Mouse (Mus musculus) cerebellum, adult 2 months (tissue): ENCODE data around the gene Lgmn. TPM values are rescaled to one million over a fixed set of nuclear protein-coding genes. Genes with fewer than 3 reads are reported as not detected.

Experiments used
- DNase-seq, 2 experiments: peaks; one replicate each; pipeline ENCODE4 v3.0.0; 2021
- H3K27ac ChIP-seq: fragments of 200-500 bp; 2 replicates; pipeline ENCODE4 v1.5.1; 2012; ENCODE audit warnings: low read length, control low read depth, inconsistent platforms; ENCODE audit not compliant: insufficient read depth
- H3K27me3 ChIP-seq: fragments of 200-500 bp; 2 replicates; pipeline ENCODE4 v1.6.1; 2012; ENCODE audit warnings: inconsistent platforms, mild to moderate bottlenecking, low read length, moderate library complexity; ENCODE audit not compliant: control insufficient read depth, insufficient read depth
- H3K4me1 ChIP-seq: fragments of 200-500 bp; 2 replicates; pipeline ENCODE4 v1.6.1; 2011; ENCODE audit warnings: low read length; ENCODE audit not compliant: control insufficient read depth, insufficient read depth
- H3K4me3 ChIP-seq: fragments of 200-500 bp; replicated peaks from 2 replicates; pipeline ENCODE3; 2011; ENCODE audit warnings: mild to moderate bottlenecking, low read depth, low read length, control low read depth; ENCODE audit not compliant: insufficient read depth
- CTCF ChIP-seq: fragments of 200-500 bp; IDR thresholded peaks from 2 replicates; pipeline ENCODE4 v1.5.1; 2011; ENCODE audit warnings: low read depth, mild to moderate bottlenecking, control low read depth, low read length, moderate library complexity, borderline replicate concordance; ENCODE audit not compliant: insufficient read depth
- POLR2A ChIP-seq: fragments of 200-500 bp; IDR thresholded peaks from 2 replicates; pipeline ENCODE4 v1.6.1; 2011; ENCODE audit warnings: low read length, control low read depth, borderline replicate concordance; ENCODE audit not compliant: insufficient read depth
- WGBS: fragments of 180-500 bp; shearing (Covaris S2); methylation state at CpG from one replicate; pipeline ENCODE4 v1.1.7; 2018; 5-methylcytosine and 5-hydroxymethylcytosine counted together
- polyA plus RNA-seq: library from polyadenylated mRNA; depleted of rRNA; stranded (reverse); fragments of >200 nt; gene quantifications from 2 replicates; pipeline ENCODE4 v1.2.3, GENCODE M21; 2012

Gene Lgmn
- polyA plus RNA-seq, 1 experiment = 150 TPM

- 85% methylated on average over 5 of the region's 5 CpGs for WGBS
- H3K4me1 ChIP-seq = no peaks in the 10 kb centered on the region
- no peak for TF ChIP-seq CTCF
- no peak for TF ChIP-seq POLR2A
- H3K27ac ChIP-seq = no peak overlapping the region
- no peak for DNase-seq
- no peaks in the 10 kb centered on the region for H3K27me3 ChIP-seq
- H3K4me3 ChIP-seq = no peak overlapping the region
Observed at GRCm38 (mm10) chr12:102460014-102460413, 20.4 kb upstream of the Lgmn start.

GRCm38 (mm10) chr12:102456467-102457193 is 17.0 kb upstream of the Lgmn start:
- Histone ChIP-seq H3K4me1 (no peaks in the 10 kb centered on the region), H3K27ac (no peak overlapping the region), H3K4me3 (no peak overlapping the region), H3K27me3 (no peaks in the 10 kb centered on the region)
- DNase-seq = no peak
- no peak for TF ChIP-seq POLR2A
- no peak for TF ChIP-seq CTCF
- whole genome bisulfite sequencing = 70% methylated on average over 7 of the region's 7 CpGs

DNA sequence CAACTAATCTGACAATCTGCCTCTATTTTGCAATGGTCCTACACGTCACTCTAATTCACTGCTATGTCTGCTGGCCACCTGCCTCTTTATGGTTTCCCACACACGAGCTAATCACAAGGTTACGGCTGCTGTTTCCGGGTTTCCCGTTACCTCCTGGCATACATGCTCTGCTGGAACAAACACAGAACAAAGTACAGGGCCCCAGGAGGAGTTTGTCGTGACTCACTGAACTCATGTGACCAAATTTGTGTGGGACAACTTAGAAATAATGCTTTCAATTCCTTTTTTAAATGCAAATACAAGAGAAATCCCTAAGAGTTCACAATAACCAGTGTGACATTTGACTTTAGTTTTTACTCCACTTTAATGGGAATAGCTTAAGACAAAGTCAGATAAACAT is 14.0 kb upstream of the Lgmn start:
- WGBS = 31% methylated on average over 6 of the region's 6 CpGs
- TF ChIP-seq CTCF (no peak), POLR2A (no peak)

GRCm38 (mm10) chr12:102451126-102451851 is 11.7 kb upstream of the Lgmn start:
- DNase-seq = no peak
- no peak overlapping the region for H3K4me3 ChIP-seq
- no peaks in the 10 kb centered on the region for H3K27me3 ChIP-seq
- WGBS = 84% methylated on average over 8 of the region's 8 CpGs
- TF ChIP-seq CTCF (no peak), POLR2A (no peak)
- no peak overlapping the region for H3K27ac ChIP-seq
- no peaks in the 10 kb centered on the region for H3K4me1 ChIP-seq

More for the DNA sequence above, 14.0 kb upstream of the Lgmn start:
- Histone ChIP-seq H3K4me1 (no peaks in the 10 kb centered on the region), H3K27ac (no peak overlapping the region), H3K4me3 (no peak overlapping the region), H3K27me3 (no peaks in the 10 kb centered on the region)
- DNase-seq = no peak

- Histone ChIP-seq H3K4me1 (no peaks in the 10 kb centered on the region), H3K4me3 (no peak overlapping the region), H3K27me3 (no peaks in the 10 kb centered on the region), H3K27ac (no peak overlapping the region)
- no peak for DNase-seq
- TF ChIP-seq CTCF (no peak), POLR2A (no peak)
- WGBS = 48% methylated on average over 10 of the region's 10 CpGs
Observed at GRCm38 (mm10) chr12:102450437-102450836, 10.8 kb upstream of the Lgmn start.

- no peak overlapping the region for H3K27ac ChIP-seq
- DNase-seq = no peak
- 74% methylated on average over 4 of the region's 4 CpGs for WGBS
- no peaks in the 10 kb centered on the region for H3K4me1 ChIP-seq
- H3K4me3 ChIP-seq = no peak overlapping the region
- no peaks in the 10 kb centered on the region for H3K27me3 ChIP-seq
- TF ChIP-seq CTCF (no peak), POLR2A (no peak)
Observed at GRCm38 (mm10) chr12:102445436-102445835, 5.8 kb upstream of the Lgmn start.

DNA sequence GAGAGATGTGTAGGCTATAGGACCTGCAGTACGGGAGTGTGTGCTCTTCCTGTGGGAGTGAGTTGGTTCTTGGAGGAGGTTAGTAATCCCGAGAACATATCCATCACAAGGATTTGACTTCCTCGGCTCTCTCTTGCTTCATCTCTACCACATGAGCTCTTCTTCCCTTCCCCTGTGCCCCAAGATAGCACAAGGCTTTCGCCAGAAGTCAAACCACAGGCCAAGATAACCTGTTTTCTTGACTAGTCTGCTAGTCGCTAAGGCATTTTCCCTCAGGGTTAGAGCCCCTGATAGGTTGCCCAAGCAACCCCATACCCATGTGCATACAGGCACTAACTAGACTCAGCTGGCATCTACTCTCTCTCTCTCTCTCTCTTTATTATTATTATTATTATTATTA is 4.1 kb upstream of the Lgmn start:
- no peaks in the 10 kb centered on the region for H3K27me3 ChIP-seq
- TF ChIP-seq POLR2A = no peak
- no peak for TF ChIP-seq CTCF
- WGBS = 89% methylated on average over 5 of the region's 5 CpGs
- H3K4me3 ChIP-seq = no peak overlapping the region
- no peak for DNase-seq
- no peaks in the 10 kb centered on the region for H3K4me1 ChIP-seq
- H3K27ac ChIP-seq = no peak overlapping the region

- H3K27me3 ChIP-seq = no peaks in the 10 kb centered on the region
- peaks cover 5% of the 10 kb centered on the region for H3K4me1 ChIP-seq
- TF ChIP-seq POLR2A (no peak), CTCF (no peak)
- H3K4me3 ChIP-seq = no peak overlapping the region
- no peak for DNase-seq
- WGBS = 93% methylated on average over 15 of the region's 15 CpGs
- H3K27ac ChIP-seq = no peak overlapping the region
Observed at GRCm38 (mm10) chr12:102442639-102443038, 3.0 kb upstream of the Lgmn start.
